Mouse (Mus musculus) lung, embryonic 16.5 days (tissue): Measurements from ENCODE around the gene Prrg2. TPM values are rescaled to one million over a fixed set of nuclear protein-coding genes. Genes with fewer than 3 reads are reported as not detected.
A peak's percentile ranks its signal among the peaks of the same experiment; 100 is the strongest.

Experiments
- ATAC-seq: fragments of 200-750 bp; cut with Nextera tagmentation; 2 replicates; pipeline ENCODE4 v1.8.0; 2017; ENCODE audit warnings: low read depth, mild to moderate bottlenecking, moderate library complexity
- H3K27ac ChIP-seq: fragments of 300-500 bp; sonication (generic); 2 replicates; pipeline ENCODE4 v1.5.1; 2014; ENCODE audit warnings: mild to moderate bottlenecking, control low read depth, low read length
- H3K27me3 ChIP-seq: fragments of 300-500 bp; sonication (generic); 2 replicates; pipeline ENCODE4 v1.6.1; 2014; ENCODE audit warnings: low read depth, low read length, mixed read lengths; ENCODE audit not compliant: control insufficient read depth, insufficient read depth
- H3K36me3 ChIP-seq: fragments of 300-500 bp; sonication (generic); 2 replicates; pipeline ENCODE4 v1.6.1; 2014; ENCODE audit warnings: low read length; ENCODE audit not compliant: control insufficient read depth, insufficient read depth
- H3K4me1 ChIP-seq: fragments of 300-500 bp; sonication (generic); replicated peaks from 2 replicates; pipeline ENCODE4 v1.6.1; 2014; ENCODE audit warnings: low read length, mixed read lengths; ENCODE audit not compliant: control insufficient read depth, insufficient read depth
- H3K4me2 ChIP-seq: fragments of 300-500 bp; sonication (generic); 2 replicates; pipeline ENCODE4 v1.6.1; 2014; ENCODE audit warnings: low read depth, low read length, control low read depth
- H3K4me3 ChIP-seq: fragments of 300-500 bp; sonication (generic); 2 replicates; pipeline ENCODE4 v1.5.1; 2014; ENCODE audit warnings: mild to moderate bottlenecking, low read length, control low read depth
- H3K9ac ChIP-seq: fragments of 300-500 bp; sonication (generic); 2 replicates; pipeline ENCODE4 v1.6.1; 2014; ENCODE audit warnings: low read length, control low read depth
- H3K9me3 ChIP-seq: fragments of 300-500 bp; sonication (generic); 2 replicates; pipeline ENCODE4 v1.6.1; 2016; ENCODE audit warnings: low read length; ENCODE audit not compliant: control insufficient read depth
- WGBS: fragments of 180-500 bp; shearing (Covaris S2); extraction: QIAGEN DNeasy Blood & Tissue Kit; methylation state at CpG from one replicate; pipeline ENCODE4 v1.1.7; 2014; 5-methylcytosine and 5-hydroxymethylcytosine counted together
- polyA plus RNA-seq: library from polyadenylated mRNA; unstranded; fragments of >200 nt; fragmentation: Nextera tagmentation; extraction: Ambion mirVana; gene quantifications from 2 replicates; pipeline ENCODE4 v1.2.1, GENCODE M21; 2015

Prrg2 gene
- polyA plus RNA-seq, 1 experiment from 2014 or later: 28.7 TPM

DNA sequence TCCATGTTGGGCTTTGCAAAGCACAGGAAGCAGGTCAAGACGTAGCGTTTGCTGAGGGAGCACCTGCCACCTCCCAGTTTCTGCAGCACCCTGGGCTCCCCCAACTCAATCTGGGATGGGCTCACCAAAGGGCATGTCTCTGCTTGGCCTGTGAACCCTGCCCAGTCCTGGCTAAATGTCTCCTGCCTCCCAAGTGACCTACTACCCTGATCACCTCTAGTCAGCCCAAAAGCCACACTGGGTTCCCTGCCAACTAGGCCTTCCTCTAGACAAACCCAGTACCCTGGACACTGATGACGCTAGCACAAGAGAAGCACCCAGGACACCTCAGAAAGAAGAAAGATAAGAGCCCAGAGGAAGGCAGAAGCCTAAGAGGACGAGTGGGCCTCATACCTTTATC is 49.7 kb downstream of the Prrg2 start:
- Histone ChIP-seq H3K4me2 (no peak overlapping the region), H3K4me3 (no peak overlapping the region), H3K4me1 (peaks cover 10% of the 10 kb centered on the region), H3K36me3 (peaks cover 36% of the 10 kb centered on the region), H3K27ac (no peak overlapping the region), H3K9me3 (no peaks in the 10 kb centered on the region), H3K9ac (no peak overlapping the region), H3K27me3 (no peaks in the 10 kb centered on the region)
- no peak for ATAC-seq
- WGBS: 77% methylated on average over 4 of the region's 4 CpGs

DNA sequence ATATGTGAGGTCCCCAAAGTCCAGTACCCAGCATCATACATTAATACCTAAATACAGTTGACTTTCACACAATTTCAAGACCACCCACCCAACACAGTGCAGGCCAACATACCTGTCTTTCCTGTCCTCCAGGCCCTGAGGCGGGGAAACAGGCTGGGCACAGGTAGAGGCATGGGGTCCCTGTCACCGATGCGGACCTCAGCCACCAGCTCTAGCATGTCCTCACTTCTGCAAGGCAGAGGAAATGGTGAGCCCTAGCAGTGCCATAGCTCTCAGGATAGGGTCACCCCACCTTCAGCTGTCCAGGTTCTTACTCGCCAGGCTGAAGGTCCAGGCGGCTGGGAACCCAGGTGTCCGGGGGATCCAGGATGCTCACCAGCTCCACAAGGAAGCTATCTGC is 50.5 kb downstream of the Prrg2 start:
- H3K27ac ChIP-seq: no peak overlapping the region
- no peak overlapping the region for H3K4me2 ChIP-seq
- no peak overlapping the region for H3K9ac ChIP-seq
- peaks cover 10% of the 10 kb centered on the region for H3K4me1 ChIP-seq
- H3K9me3 ChIP-seq: no peaks in the 10 kb centered on the region
- no peak for ATAC-seq
- H3K36me3 ChIP-seq: peaks cover 44% of the 10 kb centered on the region
- no peaks in the 10 kb centered on the region for H3K27me3 ChIP-seq
- 94% methylated on average over 6 of the region's 6 CpGs for WGBS
- no peak overlapping the region for H3K4me3 ChIP-seq

- Histone ChIP-seq H3K27ac (no peak overlapping the region), H3K9ac (no peak overlapping the region), H3K36me3 (peaks cover 72% of the 10 kb centered on the region), H3K9me3 (no peaks in the 10 kb centered on the region), H3K4me2 (no peak overlapping the region), H3K4me3 (no peak overlapping the region), H3K4me1 (no peaks in the 10 kb centered on the region), H3K27me3 (no peaks in the 10 kb centered on the region)
- ATAC-seq: no peak
- WGBS: 87% methylated on average over 19 of the region's 19 CpGs
Observed at GRCm38 (mm10) chr7:45008411-45008810, 54.1 kb downstream of the Prrg2 start.

GRCm38 (mm10) chr7:45007846-45008245 is 54.6 kb downstream of the Prrg2 start:
- Histone ChIP-seq H3K4me2 (no peak overlapping the region), H3K4me3 (no peak overlapping the region), H3K27me3 (no peaks in the 10 kb centered on the region), H3K9me3 (no peaks in the 10 kb centered on the region), H3K9ac (no peak overlapping the region), H3K4me1 (no peaks in the 10 kb centered on the region), H3K27ac (no peak overlapping the region), H3K36me3 (peaks cover 78% of the 10 kb centered on the region)
- 93% methylated on average over 30 of the region's 30 CpGs for WGBS
- ATAC-seq: no peak

DNA sequence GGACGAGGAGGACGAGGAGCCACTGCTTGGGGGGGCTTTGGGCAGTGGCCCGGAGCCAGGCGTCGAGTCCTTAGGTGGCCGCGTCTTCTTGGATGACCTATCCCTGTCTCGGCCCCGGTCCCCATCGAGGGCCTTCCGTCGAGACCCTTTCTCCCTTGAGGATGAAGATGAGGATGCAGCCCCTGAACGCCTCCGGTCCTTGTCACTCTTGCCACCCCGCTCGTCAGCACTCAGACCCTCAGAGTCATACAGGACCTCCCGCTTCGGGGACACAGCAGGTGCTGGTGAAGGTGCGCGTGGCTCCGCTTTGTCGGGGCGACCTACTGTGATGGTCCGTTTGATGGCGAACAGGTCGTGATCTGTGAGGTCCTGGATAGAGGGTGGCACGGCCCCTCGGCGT is 55.3 kb downstream of the Prrg2 start:
- no peak overlapping the region for H3K4me2 ChIP-seq
- H3K27me3 ChIP-seq: no peaks in the 10 kb centered on the region
- peaks cover 78% of the 10 kb centered on the region for H3K36me3 ChIP-seq
- no peak for ATAC-seq
- H3K4me3 ChIP-seq: no peak overlapping the region
- 91% methylated on average over 29 of the region's 29 CpGs for WGBS
- no peak overlapping the region for H3K9ac ChIP-seq
- no peak overlapping the region for H3K27ac ChIP-seq
- H3K4me1 ChIP-seq: no peaks in the 10 kb centered on the region
- H3K9me3 ChIP-seq: no peaks in the 10 kb centered on the region

DNA sequence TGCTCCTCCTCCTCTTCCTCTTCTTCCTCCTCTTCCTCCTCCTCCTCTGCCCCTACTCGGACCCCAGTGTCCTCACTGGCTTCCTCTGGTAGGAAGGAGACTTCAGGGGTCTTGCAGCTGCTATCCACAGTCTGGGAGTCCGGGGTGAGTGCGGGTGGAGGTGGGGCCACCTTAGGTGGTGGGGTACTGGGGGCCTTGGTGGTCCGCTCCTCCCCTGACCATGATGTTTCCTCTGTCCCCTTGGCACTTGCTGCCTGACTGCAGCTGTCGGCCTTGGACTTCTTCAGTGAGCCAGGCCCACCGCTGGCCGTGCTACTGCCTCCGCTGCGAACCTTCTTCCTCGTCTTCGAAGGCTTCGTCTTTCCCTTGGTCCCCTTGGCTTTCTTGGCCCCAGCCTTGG is 56.0 kb downstream of the Prrg2 start:
- no peak overlapping the region for H3K9ac ChIP-seq
- no peak overlapping the region for H3K4me3 ChIP-seq
- H3K4me1 ChIP-seq: no peaks in the 10 kb centered on the region
- H3K27me3 ChIP-seq: no peaks in the 10 kb centered on the region
- H3K9me3 ChIP-seq: no peaks in the 10 kb centered on the region
- no peak overlapping the region for H3K27ac ChIP-seq
- H3K36me3 ChIP-seq: peaks cover 76% of the 10 kb centered on the region
- ATAC-seq: no peak
- WGBS: 91% methylated on average over 12 of the region's 12 CpGs
- no peak overlapping the region for H3K4me2 ChIP-seq

GRCm38 (mm10) chr7:45005321-45005992 is 57.0 kb downstream of the Prrg2 start:
- no peak for ATAC-seq
- Histone ChIP-seq H3K4me3 (no peak overlapping the region), H3K9me3 (no peaks in the 10 kb centered on the region), H3K27me3 (no peaks in the 10 kb centered on the region), H3K36me3 (peaks cover 82% of the 10 kb centered on the region), H3K4me1 (0 out of 2 replicates have a peak, but pooled peaks cover 3% of the 10 kb centered on the region), H3K27ac (no peak overlapping the region), H3K9ac (no peak overlapping the region), H3K4me2 (no peak overlapping the region)
- 72% methylated on average over 5 of the region's 6 CpGs for WGBS

GRCm38 (mm10) chr7:45004546-45004945 is 57.9 kb downstream of the Prrg2 start:
- Histone ChIP-seq H3K27ac (peak overlapping the region; percentile 31; the same call in 1 of the 2 replicates), H3K4me2 (no peak overlapping the region), H3K9ac (no peak overlapping the region), H3K36me3 (peaks cover 77% of the 10 kb centered on the region), H3K27me3 (no peaks in the 10 kb centered on the region), H3K4me3 (no peak overlapping the region), H3K9me3 (no peaks in the 10 kb centered on the region), H3K4me1 (peaks cover 10% of the 10 kb centered on the region)
- WGBS: 47% methylated on average over 3 of the region's 3 CpGs
- ATAC-seq: no peak
